8 mouse cellular contexts compared by ENCODE assay signal in the genomic region with DNA sequence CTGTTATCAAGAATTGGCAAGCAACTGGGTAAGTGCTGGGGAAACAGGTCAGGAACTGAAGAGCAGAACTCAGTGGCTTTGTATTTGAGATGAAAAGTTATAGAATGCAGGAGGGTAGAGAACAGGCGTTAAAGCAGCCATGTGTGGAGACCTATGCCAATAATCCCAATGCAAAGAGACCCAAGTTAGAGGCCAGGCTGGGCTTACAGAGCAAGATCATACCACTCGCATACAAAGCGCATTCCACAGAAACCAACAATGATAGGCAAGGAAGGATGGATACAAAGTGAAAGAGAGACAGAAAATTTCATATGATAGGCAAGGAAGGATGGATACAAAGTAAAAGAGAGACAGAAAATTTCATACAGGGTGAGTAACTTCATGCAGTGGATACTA. TPM values are rescaled to one million over a fixed set of nuclear protein-coding genes. Genes with fewer than 3 reads are reported as not detected.
DNase-seq lines count a peak whose midpoint lies in the region; ATAC-seq and TF ChIP-seq lines count a peak whose summit lies in the region.

No protein-coding gene starts in this region.

- DNase-seq in frontal cortex, postnatal 25 days (ENCODE audit: low spot score in 2 of 2) = no peak
- DNase-seq in testis, postnatal 14 days (ENCODE audit: low spot score) = no peak
- no peak for DNase-seq in liver, embryonic 13.5 days
- DNase-seq in right cerebral cortex, postnatal 10 days (ENCODE audit: low spot score in 2 of 2) = no peak
- DNase-seq in right cerebral cortex, postnatal 14 days = no peak
- no peak for DNase-seq in gastrocnemius, postnatal 25 days

- H3K9ac ChIP-seq in liver, embryonic 13.5 days = peak overlapping the region; percentile 37; the same call in 1 of the 2 replicates

- peaks cover 2% of the 10 kb centered on the region; the same call in 1 of the 2 replicates for H3K4me1 ChIP-seq in testis, adult 2 months (ENCODE audit: control insufficient read depth, insufficient read depth, low read length)
- H3K4me1 ChIP-seq in liver, embryonic 13.5 days (replicated peaks) = peaks cover 72% of the 10 kb centered on the region

- H3K4me3 ChIP-seq in testis, adult 2 months (ENCODE audit: control insufficient read depth, low read depth, low read length) = peak overlapping the region; percentile 98
- H3K4me3 ChIP-seq in liver, embryonic 13.5 days (replicated peaks) = peak overlapping the region; percentile 96

- peak overlapping the region; percentile 91; the same call in 1 of the 2 replicates for H3K27ac ChIP-seq in testis, adult 2 months (ENCODE audit: control insufficient read depth, insufficient read depth, low read depth, low read length)
- H3K27ac ChIP-seq in liver, embryonic 13.5 days = peak overlapping the region; percentile 82

- no peaks in the 10 kb centered on the region for H3K27me3 ChIP-seq in testis, adult 2 months (ENCODE audit: control insufficient read depth, insufficient read depth, low read length)
- H3K27me3 ChIP-seq in liver, embryonic 13.5 days = no peaks in the 10 kb centered on the region

- ATAC-seq in frontal cortex, adult (ENCODE audit: low TSS enrichment) = 0 out of 2 replicates have a peak, but pooled peaks have one; percentile 8
- no peak for ATAC-seq in liver, embryonic 13.5 days (ENCODE audit: low read depth)

- no peak for TF ChIP-seq POLR2A in testis, adult 2 months (IDR thresholded peaks at IDR 0.05; ENCODE audit: control insufficient read depth, low read depth, low read length)

- H3K36me3 ChIP-seq in testis, adult 2 months (ENCODE audit: control insufficient read depth, insufficient read depth, low read length) = no peaks in the 10 kb centered on the region
- H3K36me3 ChIP-seq in liver, embryonic 13.5 days = peaks cover 14% of the 10 kb centered on the region

- no peaks in the 10 kb centered on the region for H3K9me3 ChIP-seq in liver, embryonic 13.5 days (replicated peaks)

- peak overlapping the region; percentile 91 for H3K4me2 ChIP-seq in liver, embryonic 13.5 days

- 70% methylated on average over 3 of the region's 3 CpGs for WGBS in liver, embryonic 13.5 days (ENCODE audit: insufficient replicate concordance)

- no peak for TF ChIP-seq CTCF in testis, adult 2 months (IDR thresholded peaks at IDR 0.05; ENCODE audit: control insufficient read depth, insufficient read depth, insufficient replicate concordance, low read depth, low read length)

RNA-seq across cellular contexts. Expression of gene Cnih4, which starts 5.9 kb away (rescaled TPM):
- 5.5 and 6.0 TPM in 2 replicates for polyA plus RNA-seq in testis, adult 2 months (2012; rRNA removed)
- polyA plus RNA-seq in liver, embryonic 13.5 days (2015; fragmentation: Nextera tagmentation; extraction: Ambion mirVana) = 57.1 and 58.9 TPM in 2 replicates
- total RNA-seq in gastrocnemius, postnatal 25 days (2021) = 10 to 100 TPM; 32.6 to 38.7 TPM

RNA-seq across cellular contexts. Expression of gene Nvl, which starts 6.4 kb away (rescaled TPM):
- polyA plus RNA-seq in testis, adult 2 months (2012; rRNA removed) = 5.2 and 6.2 TPM in 2 replicates
- polyA plus RNA-seq in liver, embryonic 13.5 days (2015; fragmentation: Nextera tagmentation; extraction: Ambion mirVana) = 13.8 and 16.8 TPM in 2 replicates
- 1 to 10 TPM; 8.3 to 8.5 TPM for total RNA-seq in gastrocnemius, postnatal 25 days (2021)
